Mouse (Mus musculus) megakaryocyte, embryonic 14.5 days (primary cell): ENCODE measurements around the gene Gm5134.

Source experiments
- FLI1 ChIP-seq: IDR thresholded peaks from 2 replicates; pipeline ENCODE4 v1.6.1; 2012; ENCODE audit warnings: low read length, inconsistent platforms, mixed read lengths
- GATA1 ChIP-seq: IDR thresholded peaks from 3 replicates; pipeline ENCODE4 v1.6.1; 2012; ENCODE audit warnings: mixed read lengths, low read length, inconsistent platforms, borderline replicate concordance

GRCm38 (mm10) chr10:76023921-76024320 lies 69.6 kb downstream of the Gm5134 start:
- TF ChIP-seq GATA1 (no peak), FLI1 (no peak)
